Mouse (Mus musculus) limb, embryonic 11.5 days (tissue): ENCODE data around the gene Ascl3. TPM values are rescaled to one million over a fixed set of nuclear protein-coding genes. Genes with fewer than 3 reads are reported as not detected.

Experiments used
- ATAC-seq: fragments of 200-750 bp; cut with Nextera tagmentation; 2 replicates; pipeline ENCODE4 v1.8.0; 2017; ENCODE audit warnings: low read depth; ENCODE audit not compliant: insufficient number of reproducible peaks, low FRiP score, low TSS enrichment
- DNase-seq: peaks from one replicate; pipeline ENCODE4 v3.0.0-alpha.2; 2015; ENCODE audit warnings: low spot score
- H3K27ac ChIP-seq: fragments of 300-500 bp; sonication (generic); replicated peaks from 2 replicates; pipeline ENCODE4 v1.5.1; 2014; ENCODE audit warnings: low read depth, mild to moderate bottlenecking, low read length
- H3K27me3 ChIP-seq: fragments of 300-500 bp; sonication (generic); 2 replicates; pipeline ENCODE4 v1.6.1; 2014; ENCODE audit warnings: mild to moderate bottlenecking, low read length, mixed read lengths; ENCODE audit not compliant: control insufficient read depth, insufficient read depth
- H3K36me3 ChIP-seq: fragments of 300-500 bp; sonication (generic); 2 replicates; pipeline ENCODE4 v1.6.1; 2014; ENCODE audit warnings: mild to moderate bottlenecking, low read length, moderate library complexity, mixed read lengths; ENCODE audit not compliant: control insufficient read depth, insufficient read depth
- H3K4me1 ChIP-seq: fragments of 300-500 bp; sonication (generic); 2 replicates; pipeline ENCODE4 v1.6.1; 2014; ENCODE audit warnings: low read length, mixed read lengths; ENCODE audit not compliant: control insufficient read depth, insufficient read depth
- H3K4me2 ChIP-seq: fragments of 300-500 bp; sonication (generic); 2 replicates; pipeline ENCODE4 v1.6.1; 2014; ENCODE audit warnings: low read depth, mild to moderate bottlenecking, moderate library complexity; ENCODE audit not compliant: severe bottlenecking
- H3K4me3 ChIP-seq: fragments of 300-500 bp; sonication (generic); 2 replicates; pipeline ENCODE4 v1.5.1; 2014; ENCODE audit warnings: low read depth, low read length
- H3K9ac ChIP-seq: fragments of 300-500 bp; sonication (generic); 2 replicates; pipeline ENCODE4 v1.6.1; 2014; ENCODE audit warnings: mild to moderate bottlenecking, low read length
- H3K9me3 ChIP-seq: fragments of 300-500 bp; sonication (generic); 2 replicates; pipeline ENCODE4 v1.6.1; 2016; ENCODE audit warnings: low read length; ENCODE audit not compliant: control insufficient read depth
- WGBS: fragments of 180-500 bp; shearing (Covaris S2); extraction: QIAGEN DNeasy Blood & Tissue Kit; methylation state at CpG from one replicate; pipeline ENCODE4 v1.1.7; 2014; 5-methylcytosine and 5-hydroxymethylcytosine counted together
- polyA plus RNA-seq: library from polyadenylated mRNA; unstranded; fragments of >200 nt; fragmentation: Nextera tagmentation; extraction: Ambion mirVana; gene quantifications from 2 replicates; pipeline ENCODE4 v1.2.1, GENCODE M21; 2014

Gene Ascl3
- polyA plus RNA-seq, 1 experiment from 2014 or later = not detected

GRCm38 (mm10) chr7:109723114-109723513 lies 8.4 kb downstream of the Ascl3 start:
- no peak overlapping the region for H3K4me2 ChIP-seq
- DNase-seq (no peak), ATAC-seq (no peak)
- no peaks in the 10 kb centered on the region for H3K36me3 ChIP-seq
- H3K9me3 ChIP-seq = no peaks in the 10 kb centered on the region
- H3K9ac ChIP-seq = no peak overlapping the region
- H3K4me3 ChIP-seq = no peak overlapping the region
- H3K4me1 ChIP-seq = no peaks in the 10 kb centered on the region
- no peaks in the 10 kb centered on the region for H3K27me3 ChIP-seq
- no peak overlapping the region for H3K27ac ChIP-seq
- 92% methylated on average over 8 of the region's 8 CpGs for WGBS

- Histone ChIP-seq H3K4me3 (no peak overlapping the region), H3K36me3 (no peaks in the 10 kb centered on the region), H3K4me2 (no peak overlapping the region), H3K9ac (no peak overlapping the region), H3K27me3 (no peaks in the 10 kb centered on the region), H3K27ac (no peak overlapping the region), H3K4me1 (no peaks in the 10 kb centered on the region), H3K9me3 (no peaks in the 10 kb centered on the region)
- no peak for ATAC-seq
- 91% methylated on average over 2 of the region's 2 CpGs for WGBS
- peak; percentile 41 for DNase-seq
Observed at GRCm38 (mm10) chr7:109722618-109723017, 8.9 kb downstream of the Ascl3 start.

- Histone ChIP-seq H3K9me3 (no peaks in the 10 kb centered on the region), H3K9ac (no peak overlapping the region), H3K36me3 (no peaks in the 10 kb centered on the region), H3K4me2 (no peak overlapping the region), H3K27ac (no peak overlapping the region), H3K4me3 (no peak overlapping the region), H3K27me3 (no peaks in the 10 kb centered on the region), H3K4me1 (no peaks in the 10 kb centered on the region)
- WGBS = 66% methylated on average over 9 of the region's 9 CpGs
- ATAC-seq (no peak), DNase-seq (peak; percentile 42)
Observed at GRCm38 (mm10) chr7:109719286-109719685, 12.2 kb downstream of the Ascl3 start.

- 89% methylated on average over 2 of the region's 2 CpGs for WGBS
- no peaks in the 10 kb centered on the region for H3K27me3 ChIP-seq
- no peaks in the 10 kb centered on the region for H3K4me1 ChIP-seq
- no peak overlapping the region for H3K4me2 ChIP-seq
- 0 out of 2 replicates have a peak, but pooled peaks cover 2% of the 10 kb centered on the region for H3K36me3 ChIP-seq
- no peak overlapping the region for H3K27ac ChIP-seq
- H3K9me3 ChIP-seq = no peaks in the 10 kb centered on the region
- DNase-seq (no peak), ATAC-seq (no peak)
- no peak overlapping the region for H3K9ac ChIP-seq
- no peak overlapping the region for H3K4me3 ChIP-seq
Observed at GRCm38 (mm10) chr7:109713434-109713982, 18.0 kb downstream of the Ascl3 start.

DNA sequence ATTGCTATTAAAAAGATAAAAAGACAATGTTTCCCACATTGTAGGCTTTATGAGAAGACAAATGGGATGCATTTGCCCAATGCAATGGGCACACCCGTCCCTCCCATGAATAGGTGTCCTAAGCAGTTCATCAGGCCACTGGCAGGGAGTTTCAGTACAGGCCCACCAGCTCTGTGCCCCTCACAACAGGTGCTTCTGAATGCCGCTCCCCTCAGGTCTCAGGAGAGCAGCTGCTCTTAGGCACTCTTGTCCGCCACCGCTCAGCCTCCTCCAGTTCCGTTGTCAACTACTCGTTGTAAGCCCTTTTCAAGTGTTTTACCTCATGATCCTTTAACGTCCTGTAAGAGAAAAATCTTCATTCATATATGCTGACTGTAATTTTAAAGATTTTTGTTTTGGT lies 19.3 kb downstream of the Ascl3 start:
- Histone ChIP-seq H3K9me3 (no peaks in the 10 kb centered on the region), H3K27me3 (no peaks in the 10 kb centered on the region), H3K4me2 (no peak overlapping the region), H3K27ac (no peak overlapping the region), H3K9ac (no peak overlapping the region), H3K4me1 (no peaks in the 10 kb centered on the region), H3K4me3 (no peak overlapping the region), H3K36me3 (0 out of 2 replicates have a peak, but pooled peaks cover 2% of the 10 kb centered on the region)
- 87% methylated on average over 7 of the region's 7 CpGs for WGBS
- ATAC-seq (no peak), DNase-seq (no peak)

DNA sequence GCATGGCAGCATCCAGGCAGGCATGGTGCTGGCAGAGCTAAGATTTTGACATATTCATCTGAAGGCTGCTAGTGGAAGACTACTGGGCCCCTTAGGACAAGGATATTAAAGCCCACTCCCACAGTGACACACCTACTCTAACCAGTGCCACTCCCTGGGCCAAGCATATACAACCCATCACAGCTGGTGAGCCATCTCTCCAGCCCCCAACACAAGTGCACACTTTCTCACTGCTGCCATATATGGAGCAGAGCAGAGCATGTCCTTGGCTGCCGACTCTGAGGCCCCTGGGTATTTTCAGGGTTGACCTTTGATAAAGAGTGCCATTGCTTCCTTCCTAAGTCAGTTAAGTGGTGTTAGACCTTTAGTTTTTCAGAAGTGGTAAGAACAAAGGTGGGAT lies 21.5 kb downstream of the Ascl3 start:
- Histone ChIP-seq H3K9ac (no peak overlapping the region), H3K36me3 (0 out of 2 replicates have a peak, but pooled peaks cover 2% of the 10 kb centered on the region), H3K9me3 (no peaks in the 10 kb centered on the region), H3K4me2 (no peak overlapping the region), H3K27me3 (no peaks in the 10 kb centered on the region), H3K4me1 (no peaks in the 10 kb centered on the region), H3K27ac (no peak overlapping the region), H3K4me3 (no peak overlapping the region)
- WGBS = 88% methylated on average over 1 of the region's 1 CpGs
- DNase-seq = no peak
- ATAC-seq = no peak

- Histone ChIP-seq H3K4me2 (no peak overlapping the region), H3K4me3 (no peak overlapping the region), H3K36me3 (0 out of 2 replicates have a peak, but pooled peaks cover 2% of the 10 kb centered on the region), H3K9ac (no peak overlapping the region), H3K27ac (no peak overlapping the region), H3K9me3 (no peaks in the 10 kb centered on the region), H3K4me1 (no peaks in the 10 kb centered on the region), H3K27me3 (no peaks in the 10 kb centered on the region)
- ATAC-seq (no peak), DNase-seq (no peak)
- WGBS = 67% methylated on average over 3 of the region's 3 CpGs
Observed at GRCm38 (mm10) chr7:109708961-109709382, 22.6 kb downstream of the Ascl3 start.

DNA sequence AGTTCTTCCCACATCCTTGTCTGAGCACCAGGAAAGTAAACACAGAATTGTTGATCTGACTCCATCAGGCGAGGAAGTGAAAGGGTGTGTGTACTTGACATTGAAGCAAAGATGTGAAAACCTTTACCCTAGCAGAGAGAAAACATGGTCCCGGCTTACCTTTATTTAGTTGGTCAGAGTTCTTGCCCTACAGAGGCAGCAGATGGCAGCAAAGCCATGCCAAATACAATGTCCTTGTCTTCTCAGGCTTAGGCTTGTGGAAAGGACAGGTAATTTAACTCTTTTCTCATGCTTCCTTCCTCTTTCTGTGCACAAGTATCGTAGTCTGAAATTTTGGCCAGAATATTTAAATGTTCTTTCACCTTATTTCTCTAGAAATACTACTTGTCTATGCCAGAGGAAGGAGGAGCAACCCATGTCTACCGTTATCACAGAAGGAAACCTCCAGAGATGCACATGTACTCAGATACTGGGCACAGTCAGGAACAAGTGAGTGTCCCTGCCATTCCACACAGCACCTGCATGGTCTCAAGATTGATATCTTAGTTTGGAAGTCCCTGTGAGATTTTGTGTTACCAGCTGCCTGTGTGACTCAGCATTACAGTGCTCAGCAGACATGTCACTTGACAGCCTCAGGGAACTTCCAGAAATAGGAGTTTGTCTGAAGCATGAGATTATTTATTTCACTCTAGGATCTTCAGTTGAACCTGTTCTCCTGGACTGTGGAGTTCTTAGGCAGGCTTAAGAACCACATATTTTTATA lies 24.3 kb downstream of the Ascl3 start:
- Histone ChIP-seq H3K4me1 (no peaks in the 10 kb centered on the region), H3K27me3 (no peaks in the 10 kb centered on the region), H3K9ac (no peak overlapping the region), H3K4me2 (no peak overlapping the region), H3K36me3 (0 out of 2 replicates have a peak, but pooled peaks cover 2% of the 10 kb centered on the region), H3K9me3 (no peaks in the 10 kb centered on the region), H3K4me3 (no peak overlapping the region), H3K27ac (no peak overlapping the region)
- DNase-seq (peak; percentile 60), ATAC-seq (no peak)
- WGBS = 57% methylated on average over 4 of the region's 4 CpGs
